Mouse (Mus musculus): ENCODE data around the gene Arrdc4.

DNA sequence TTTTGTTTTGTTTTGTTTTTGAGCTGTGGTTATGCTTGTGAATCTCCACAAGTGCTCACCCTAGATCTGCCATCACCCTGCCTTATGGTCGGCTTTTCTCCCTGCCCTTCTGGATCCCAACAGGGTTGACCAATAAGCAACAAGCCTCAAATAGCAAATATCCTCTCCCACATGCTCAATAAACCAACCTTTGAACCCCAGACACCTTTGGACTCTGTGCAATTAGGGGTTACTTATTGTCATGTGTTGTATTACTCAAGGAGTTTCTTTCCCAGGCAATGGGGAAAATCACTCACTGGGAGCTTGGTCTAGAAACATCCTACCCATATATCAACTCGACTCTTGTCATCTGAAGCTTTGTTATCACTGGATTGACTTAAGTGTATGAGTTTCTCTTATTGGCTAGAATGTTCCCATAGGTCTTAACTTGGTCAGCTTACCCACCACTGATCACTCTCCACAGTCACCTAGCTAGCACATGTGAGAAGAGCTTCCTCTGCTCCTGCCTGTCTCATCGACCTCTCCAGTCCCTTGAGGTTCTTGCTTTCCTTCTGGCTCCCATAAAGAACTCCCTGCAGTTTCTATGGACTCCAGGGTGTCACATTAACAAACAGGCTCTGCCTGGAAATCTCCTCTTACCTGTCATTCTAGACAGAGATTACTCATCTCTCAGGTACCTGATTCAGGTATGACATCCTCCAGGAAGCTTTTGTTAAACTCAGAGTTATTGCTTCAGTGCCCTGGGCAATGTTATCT, 40.3 kb downstream of the Arrdc4 start:
- TF ChIP-seq EP300 (IDR thresholded peaks at IDR 0.05; ENCODE audit: insufficient read depth, low read depth, low read length), result no peak
- TF ChIP-seq CTCF (IDR thresholded peaks at IDR 0.05; ENCODE audit: low read depth, low read length), result no peak
- no peak for TF ChIP-seq POLR2A (IDR thresholded peaks at IDR 0.05; ENCODE audit: insufficient read depth, low read length)

Measured in ES-Bruce4 (cell line).